Mouse (Mus musculus) cerebral cortex, adult 2 months (tissue): Measurements from ENCODE around the gene Gm11273.

ENCODE experiments used
- WGBS: fragments of 180-500 bp; shearing (Covaris S2); methylation state at CpG from one replicate; pipeline ENCODE4 v1.1.7; 2018; 5-methylcytosine and 5-hydroxymethylcytosine counted together

Gm11273 gene

DNA sequence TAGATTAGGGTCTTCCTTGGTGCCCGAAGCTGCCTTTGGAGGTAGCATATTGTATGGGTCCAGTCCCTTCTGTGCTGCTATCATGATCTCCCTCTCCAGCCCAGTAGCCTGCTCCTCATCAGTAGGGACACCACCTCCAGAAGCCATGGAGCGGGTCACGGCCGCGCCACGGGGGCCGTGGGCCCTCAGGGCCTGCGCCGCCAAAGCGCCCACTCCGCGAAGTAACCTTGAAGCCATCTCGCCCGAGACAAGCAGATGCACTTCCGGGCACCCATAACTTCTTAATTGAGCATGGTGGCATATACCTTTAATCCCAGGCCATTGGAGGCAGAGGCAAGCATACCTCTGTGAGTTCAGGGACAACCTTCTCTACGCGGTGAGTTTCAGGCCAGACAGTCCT lies at the start of gene Gm11273:
Gene Gm11273, minus strand, starts transcription at position 237 of the 400 bp plus-strand sequence.
- 96% methylated on average over 17 of the region's 17 CpGs for WGBS

DNA sequence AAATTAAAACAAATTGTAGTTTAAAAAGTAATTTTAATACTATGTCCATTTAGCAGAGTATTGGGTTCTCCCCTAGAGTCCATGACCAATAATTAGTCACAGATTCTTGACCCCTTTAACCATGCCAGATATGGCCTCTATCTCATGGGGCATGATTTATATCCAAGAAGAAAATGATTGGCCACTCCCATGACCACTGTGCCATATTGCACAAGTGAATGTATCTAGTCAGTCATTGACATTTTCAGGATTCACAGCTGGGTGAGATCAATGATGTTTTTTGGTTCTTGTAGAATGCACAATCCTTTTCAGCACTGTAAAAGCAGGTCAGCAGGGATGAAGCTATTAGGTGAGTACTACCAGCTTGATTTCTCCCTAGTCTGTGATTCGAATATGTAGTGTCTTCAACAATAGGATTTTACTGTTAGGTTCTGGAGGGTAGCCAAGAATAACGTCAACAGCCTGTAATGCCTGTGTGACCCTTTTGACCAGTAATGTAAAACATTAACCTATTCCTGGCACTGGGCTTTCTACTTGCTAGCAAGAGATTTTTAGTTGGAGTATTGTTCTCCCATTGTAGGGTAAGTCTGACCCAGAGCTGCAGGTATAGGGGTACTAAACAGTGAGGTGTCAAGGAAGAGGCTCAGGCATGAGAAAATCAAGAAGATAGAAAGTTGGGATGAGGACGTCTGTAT lies 49.3 kb upstream of the Gm11273 start:
- 47% methylated on average over 3 of the region's 3 CpGs for WGBS

DNA sequence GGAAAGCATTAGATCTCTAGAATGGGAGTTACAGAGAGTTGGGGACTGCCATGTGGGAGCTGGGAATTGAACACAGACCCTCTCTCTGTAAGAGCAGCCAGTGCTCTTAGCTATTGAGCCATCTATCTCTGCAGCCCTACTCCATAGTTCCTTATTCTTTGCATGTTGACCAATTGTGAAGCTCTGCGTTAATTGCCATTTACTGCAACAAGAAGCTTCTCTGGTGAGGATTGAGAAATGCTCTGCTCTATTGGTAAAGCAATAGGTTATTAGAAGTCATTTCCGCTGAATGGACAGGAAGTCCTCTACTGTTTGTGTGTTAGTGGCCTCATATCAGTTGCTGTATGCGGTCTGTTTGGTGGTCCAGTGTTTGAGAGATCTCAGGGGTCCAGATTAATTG lies 48.3 kb upstream of the Gm11273 start:
- 87% methylated on average over 3 of the region's 3 CpGs for WGBS

DNA sequence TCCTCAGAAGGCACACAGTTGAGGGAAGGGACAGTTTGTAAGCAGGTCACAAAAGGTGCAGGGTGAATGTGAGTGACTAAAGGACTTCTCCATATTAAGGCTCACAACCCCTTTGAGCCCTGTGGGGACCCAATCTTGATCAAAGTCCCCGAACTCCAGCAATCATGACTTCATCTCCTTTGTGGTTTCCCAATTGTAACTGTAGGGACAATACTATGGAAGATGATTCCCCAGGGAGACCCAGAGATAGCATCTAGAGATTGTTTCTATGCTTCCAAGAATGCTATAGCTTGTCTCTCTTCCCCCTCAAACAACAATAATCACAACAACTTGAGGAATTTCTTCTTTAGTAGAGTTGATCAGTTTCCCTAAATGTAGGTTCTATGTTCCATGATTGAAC lies 41.5 kb upstream of the Gm11273 start, which contains the start of gene Olfr1366:
Gene Olfr1366, minus strand, starts transcription at position 101 of the 400 bp plus-strand sequence.
- WGBS: 72% methylated on average over 1 of the region's 1 CpGs

DNA sequence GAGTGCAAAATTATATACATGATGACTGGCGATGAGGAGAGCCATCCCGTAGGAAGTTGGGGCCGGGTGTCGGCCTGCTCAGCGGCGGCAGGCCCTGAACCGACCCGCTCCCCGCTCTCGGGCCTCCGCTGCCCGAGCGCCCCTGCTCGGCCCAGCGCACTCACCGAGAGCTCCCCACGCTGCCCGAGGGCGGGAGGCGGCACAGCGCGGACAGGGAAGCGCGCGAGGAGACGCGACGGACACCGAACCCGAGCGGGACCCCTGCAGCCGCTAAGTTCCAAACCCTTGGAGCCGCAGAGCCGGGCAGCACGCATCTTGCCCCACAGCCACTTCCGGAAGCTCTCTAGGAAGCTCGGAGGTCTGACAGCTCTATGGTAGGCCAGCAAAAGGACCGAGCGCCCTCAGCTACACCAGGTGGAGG lies 29.6 kb upstream of the Gm11273 start, which contains the start of gene Zkscan8:
Gene Zkscan8, minus strand, starts transcription at position 340 of the 421 bp plus-strand sequence.
- under 1% methylated on average over 39 of the region's 39 CpGs for WGBS

DNA sequence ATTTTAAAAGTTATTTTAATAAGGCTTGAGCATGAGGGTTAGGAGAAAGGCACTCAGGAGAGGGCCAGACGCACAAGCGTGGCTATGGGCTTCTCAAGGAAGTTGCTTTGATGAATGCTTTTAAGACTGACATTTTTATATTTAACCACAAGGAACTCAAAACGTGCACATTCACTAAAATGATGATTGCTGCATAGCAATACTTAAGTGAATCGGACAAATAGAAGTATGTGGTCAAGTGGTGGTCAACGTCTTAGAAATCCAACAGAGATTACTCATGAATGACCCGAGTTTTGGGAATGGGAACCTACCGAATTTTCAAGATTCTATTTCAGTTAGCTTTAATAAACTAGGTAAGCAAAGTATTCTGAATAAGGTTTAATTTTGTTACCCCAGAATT lies 28.9 kb upstream of the Gm11273 start:
- WGBS: 43% methylated on average over 7 of the region's 7 CpGs

DNA sequence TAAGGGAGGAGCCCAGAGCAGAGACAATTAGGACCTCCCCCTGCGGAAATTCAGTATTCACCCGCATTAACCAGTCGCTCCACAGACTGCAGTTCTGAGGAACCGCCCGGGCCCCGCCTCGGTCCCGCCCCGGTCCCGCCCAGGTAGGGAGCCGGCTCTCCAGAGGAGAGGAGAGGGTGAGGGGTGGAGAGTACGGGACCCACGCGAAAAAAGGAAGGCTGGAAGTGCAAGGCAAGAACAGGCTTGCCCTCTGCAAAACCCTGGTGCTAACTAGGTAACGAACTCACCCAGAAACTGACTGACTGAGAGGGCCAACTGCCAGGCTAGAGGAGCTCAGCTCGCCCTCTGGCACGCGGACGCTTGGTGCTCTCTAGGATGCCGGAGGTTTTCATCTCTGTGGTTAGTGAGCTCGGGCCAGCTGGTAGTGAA lies 5.0 kb upstream of the Gm11273 start:
- 0% methylated on average over 21 of the region's 21 CpGs for WGBS

DNA sequence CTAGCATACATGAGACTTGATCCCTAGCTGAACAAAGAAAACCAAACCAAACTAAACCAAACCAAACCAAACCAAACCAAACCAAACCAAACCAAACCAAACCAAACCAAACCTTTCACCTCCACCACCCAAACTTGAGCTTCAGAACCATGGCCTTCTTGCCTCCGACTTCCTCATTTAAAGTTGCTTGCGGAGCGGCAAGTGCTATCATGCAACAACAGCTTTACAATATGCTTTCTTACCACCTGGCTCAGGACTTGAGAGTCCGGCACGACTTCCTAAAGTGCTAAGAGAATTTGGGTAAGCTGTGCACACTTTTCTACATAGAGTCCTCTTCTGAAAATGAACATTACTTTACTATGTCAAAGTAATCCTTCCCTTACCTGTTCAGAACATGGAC lies 1.1 kb upstream of the Gm11273 start:
- WGBS: 91% methylated on average over 5 of the region's 5 CpGs

DNA sequence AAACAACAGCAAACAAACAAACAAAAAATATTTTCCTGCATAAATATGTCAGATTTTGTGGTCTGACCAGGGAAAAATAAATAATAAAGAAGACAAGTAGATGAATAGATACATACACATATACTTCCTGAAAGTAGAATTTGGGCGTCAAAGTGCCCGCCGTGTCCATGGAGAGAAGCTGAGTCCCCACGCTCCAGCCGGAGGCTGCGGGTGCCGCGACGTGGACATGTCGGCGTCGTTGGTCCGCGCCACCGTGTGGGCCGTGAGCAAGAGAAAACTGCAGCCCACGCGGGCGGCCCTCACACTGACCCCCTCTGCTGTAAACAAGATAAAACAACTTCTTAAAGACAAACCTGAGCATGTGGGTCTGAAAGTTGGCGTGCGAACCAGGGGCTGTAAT lies 6.1 kb downstream of the Gm11273 start, which contains the start of gene AK157302:
Gene AK157302, plus strand, starts transcription at position 144 of the 400 bp plus-strand sequence.
- 96% methylated on average over 21 of the region's 21 CpGs for WGBS

DNA sequence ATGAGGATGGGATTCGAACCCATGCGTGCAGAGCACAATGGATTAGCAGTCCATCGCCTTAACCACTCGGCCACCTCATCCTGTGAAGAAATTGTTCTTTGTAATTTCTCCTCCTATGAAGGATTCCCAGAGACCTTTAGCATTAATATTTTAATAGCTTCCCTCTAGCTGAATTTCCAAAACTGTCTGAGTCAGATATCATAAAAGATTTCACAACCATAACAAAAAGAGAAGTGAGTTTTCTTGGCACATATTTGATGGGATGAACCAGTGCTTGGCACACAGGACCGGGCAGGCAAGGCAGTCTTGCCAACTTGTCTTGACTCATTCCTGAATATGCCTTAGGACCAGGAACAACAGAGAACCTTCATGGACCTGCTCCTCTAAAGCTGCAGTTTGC lies 8.4 kb downstream of the Gm11273 start:
- WGBS: 93% methylated on average over 5 of the region's 5 CpGs

DNA sequence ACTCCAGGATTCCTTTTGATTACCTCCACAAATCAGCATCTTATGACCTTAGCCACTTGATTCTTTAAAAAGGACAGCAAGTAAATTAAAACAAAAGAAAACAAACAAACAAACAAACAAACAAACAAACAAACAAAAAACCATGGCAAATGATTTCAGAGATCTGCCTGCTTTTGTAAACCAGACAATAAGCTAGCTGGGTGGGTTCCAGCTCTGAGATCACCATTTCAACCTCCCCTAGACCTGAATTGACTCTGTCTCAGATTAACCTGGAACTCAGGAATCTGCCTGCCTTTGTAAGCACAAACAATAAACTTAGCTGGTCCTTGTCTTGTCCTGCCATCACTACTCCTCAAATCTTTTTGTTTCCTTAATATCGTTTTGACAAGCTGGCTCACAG lies 14.3 kb downstream of the Gm11273 start:
- WGBS: 89% methylated on average over 1 of the region's 1 CpGs

DNA sequence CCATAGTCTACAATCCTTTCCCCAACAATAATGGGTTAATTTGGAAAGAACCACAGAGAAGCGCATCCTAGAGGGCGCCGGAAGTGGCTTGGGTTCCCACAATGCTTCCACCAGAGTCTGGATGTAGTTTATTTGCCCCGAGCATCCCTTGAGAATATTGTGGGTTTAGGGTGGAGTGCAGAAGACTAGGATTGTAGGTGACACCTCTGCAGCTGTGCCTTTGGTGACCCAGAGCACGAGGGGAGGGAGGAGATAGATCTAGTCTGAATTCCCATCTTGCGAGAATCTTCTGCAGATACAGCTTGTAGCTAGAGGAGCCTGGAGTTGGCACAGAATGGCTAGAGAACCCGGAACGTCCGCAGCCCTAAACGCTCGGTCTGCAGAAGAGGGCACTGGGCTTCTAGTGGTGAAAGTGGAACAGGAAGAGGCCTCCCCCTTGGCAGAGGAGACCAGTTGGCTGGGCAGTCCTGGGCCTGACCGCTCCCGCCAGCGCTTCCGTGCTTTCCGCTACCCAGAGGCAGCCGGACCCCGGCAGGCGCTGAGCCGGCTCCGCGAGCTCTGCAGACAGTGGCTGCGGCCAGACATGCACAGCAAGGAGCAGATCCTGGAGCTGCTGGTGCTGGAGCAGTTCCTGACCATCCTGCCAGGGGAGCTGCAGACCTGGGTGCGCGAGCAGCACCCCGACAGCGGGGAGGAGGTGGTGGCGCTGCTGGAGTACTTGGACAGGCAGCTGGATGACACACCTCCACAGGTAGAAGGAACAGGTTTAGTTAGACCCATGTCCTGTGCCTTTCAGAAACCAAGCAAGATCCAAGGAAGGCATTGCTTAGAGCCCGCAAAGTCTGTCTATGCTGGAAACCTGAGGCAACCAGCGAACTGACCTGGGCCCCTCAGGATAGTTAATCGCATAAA lies 22.2 kb downstream of the Gm11273 start, which contains the start of the genes Zkscan4 and Gm10065:
Gene Zkscan4, plus strand, starts transcription at position 149 of the 912 bp plus-strand sequence.
Gene Gm10065, minus strand, starts transcription at position 683 of the 912 bp plus-strand sequence.
- 4% methylated on average over 31 of the region's 31 CpGs for WGBS

DNA sequence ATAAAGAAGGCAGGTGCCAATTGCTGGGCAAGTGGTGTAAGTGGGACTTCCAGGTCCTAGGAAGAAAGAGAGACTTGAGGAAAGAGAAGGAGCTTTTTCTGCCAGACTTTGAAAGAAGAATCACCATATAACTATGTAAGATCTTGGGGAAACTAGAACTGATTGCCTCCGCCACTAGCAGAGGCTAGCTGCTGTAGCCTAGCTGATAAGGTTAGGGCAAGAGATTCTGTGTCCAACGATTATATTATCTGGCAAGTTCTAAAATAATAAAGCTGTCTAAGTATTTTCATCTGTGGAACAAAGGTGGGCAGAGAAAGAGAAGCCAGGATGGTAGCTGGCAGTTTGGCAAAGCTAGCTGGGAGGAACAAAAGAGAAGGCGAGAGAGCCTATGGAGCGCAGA lies 28.8 kb downstream of the Gm11273 start:
- 40% methylated on average over 4 of the region's 4 CpGs for WGBS

DNA sequence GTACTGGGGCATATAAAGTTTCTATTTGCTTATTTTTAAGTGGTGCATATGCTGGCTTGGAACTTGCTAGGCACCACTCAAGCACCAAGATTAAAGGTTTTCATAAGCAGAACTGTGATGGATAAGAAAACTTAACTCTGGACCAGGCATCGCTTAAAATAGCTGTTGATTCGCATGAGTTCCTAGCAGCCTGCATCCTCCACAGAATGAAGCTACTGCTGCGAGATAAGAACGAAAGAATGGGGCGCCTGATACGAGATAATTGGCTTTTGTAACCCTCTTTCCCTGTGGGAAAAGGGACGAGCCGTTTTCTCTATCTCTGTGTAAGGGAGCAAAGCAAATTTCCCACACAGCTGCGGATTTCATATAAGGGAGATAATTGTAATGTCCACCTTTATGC lies 32.1 kb downstream of the Gm11273 start:
- 23% methylated on average over 9 of the region's 9 CpGs for WGBS

DNA sequence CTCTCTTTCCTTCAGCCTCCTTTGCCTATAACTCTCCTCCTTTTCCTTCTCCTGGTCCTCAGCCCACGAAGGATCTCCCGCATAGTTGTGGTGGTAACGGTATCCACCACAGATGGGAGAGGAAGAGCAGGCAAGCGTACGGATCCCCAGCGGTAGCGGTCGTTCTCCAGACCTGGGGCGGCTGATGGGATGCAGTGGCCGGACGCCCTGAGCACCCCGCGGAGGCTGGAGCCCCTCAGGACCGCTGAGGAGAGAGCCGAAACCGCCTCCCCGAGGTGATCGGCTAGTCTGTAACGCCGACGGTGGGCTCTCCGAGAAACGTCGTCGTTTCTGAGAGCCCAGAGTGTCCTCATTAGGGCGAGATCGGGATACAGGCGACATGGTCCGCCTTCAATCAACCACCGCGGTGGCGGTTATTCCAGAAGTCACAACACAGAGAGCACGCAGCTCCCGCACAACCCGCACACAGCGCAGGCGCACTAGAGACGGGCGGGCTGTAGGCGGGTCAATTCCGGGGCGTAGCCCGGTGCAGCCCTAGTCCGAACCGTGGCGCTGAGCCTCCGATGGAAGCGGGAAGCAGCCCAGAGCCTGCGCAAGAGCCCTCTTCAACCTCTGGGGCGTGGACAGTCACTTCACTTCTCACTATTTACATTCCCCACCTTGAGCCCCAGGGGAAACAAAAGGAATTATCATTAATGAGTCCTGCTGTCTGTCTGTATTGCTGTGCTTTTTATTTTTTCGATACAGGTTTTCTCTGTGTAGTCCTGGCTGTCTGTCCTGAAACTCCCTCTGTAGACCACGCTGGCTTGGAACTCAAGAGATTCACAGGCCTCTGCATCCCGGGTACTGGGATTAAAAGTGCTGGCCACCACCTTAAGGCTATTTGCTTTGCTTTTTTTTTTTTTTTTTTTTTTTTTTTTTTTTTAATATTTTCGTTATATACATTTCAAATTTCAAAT lies 32.9 kb downstream of the Gm11273 start, which contains the start of gene Nkapl:
Gene Nkapl, minus strand, starts transcription at position 449 of the 959 bp plus-strand sequence.
- under 1% methylated on average over 54 of the region's 54 CpGs for WGBS

DNA sequence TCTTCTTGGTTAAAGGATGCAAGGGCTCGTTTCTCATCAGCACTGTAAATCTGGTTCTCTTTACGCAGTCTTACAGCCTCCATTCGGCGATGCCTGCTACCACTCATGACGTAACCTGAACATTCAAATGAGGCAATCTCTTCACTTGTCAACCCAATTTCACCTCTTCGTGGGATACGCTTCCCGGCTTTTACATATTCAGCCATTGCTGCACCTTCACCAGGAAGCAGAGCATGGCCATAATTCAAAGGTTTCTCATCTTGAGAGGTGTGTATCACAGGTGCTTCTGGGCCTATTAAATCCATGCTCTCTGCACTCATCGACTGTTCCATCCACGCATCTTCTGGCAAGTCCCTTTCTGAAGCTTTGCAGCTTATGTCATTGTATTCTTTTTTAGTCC lies 33.9 kb downstream of the Gm11273 start:
- WGBS: 85% methylated on average over 10 of the region's 10 CpGs

DNA sequence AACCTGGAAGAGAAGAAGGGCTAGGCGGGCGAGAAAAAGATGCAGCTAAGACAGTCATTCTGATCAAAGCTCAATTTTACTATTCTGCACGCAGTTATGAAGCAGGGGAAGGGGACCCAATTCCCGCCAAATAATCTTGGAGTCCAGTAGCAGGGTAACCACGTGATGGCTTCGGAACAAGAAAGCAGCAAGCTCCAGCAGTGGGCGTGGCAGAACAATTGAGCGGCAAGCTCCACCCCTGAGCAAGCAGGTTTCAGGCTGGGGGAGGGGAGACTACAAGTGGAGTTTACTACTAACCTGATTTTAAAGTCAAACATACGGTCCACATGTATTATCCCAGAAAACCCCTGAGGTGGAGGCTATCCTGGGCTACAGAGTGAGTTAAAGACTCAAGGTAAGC lies 38.7 kb downstream of the Gm11273 start:
- 55% methylated on average over 9 of the region's 9 CpGs for WGBS

DNA sequence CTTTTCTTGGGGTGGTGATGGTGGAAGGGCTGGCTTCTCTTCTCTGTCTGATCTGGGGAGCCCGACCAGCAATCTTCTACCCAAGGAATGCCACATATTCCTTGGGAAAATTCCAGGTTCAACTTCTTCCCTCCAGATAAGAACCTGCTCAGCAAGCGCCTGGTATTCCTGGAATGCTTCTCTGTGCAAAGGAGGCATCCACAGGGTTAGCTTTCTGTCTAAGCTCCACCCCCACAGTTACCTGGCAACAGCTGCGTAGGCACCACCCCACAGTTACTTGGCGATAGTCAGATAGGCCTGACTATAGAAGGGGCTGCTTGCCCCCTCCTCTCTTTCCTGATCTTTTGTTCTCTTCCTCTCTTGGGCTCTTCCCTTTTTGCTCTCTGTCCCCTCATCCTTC lies 44.9 kb downstream of the Gm11273 start:
- 28% methylated on average over 4 of the region's 4 CpGs for WGBS

DNA sequence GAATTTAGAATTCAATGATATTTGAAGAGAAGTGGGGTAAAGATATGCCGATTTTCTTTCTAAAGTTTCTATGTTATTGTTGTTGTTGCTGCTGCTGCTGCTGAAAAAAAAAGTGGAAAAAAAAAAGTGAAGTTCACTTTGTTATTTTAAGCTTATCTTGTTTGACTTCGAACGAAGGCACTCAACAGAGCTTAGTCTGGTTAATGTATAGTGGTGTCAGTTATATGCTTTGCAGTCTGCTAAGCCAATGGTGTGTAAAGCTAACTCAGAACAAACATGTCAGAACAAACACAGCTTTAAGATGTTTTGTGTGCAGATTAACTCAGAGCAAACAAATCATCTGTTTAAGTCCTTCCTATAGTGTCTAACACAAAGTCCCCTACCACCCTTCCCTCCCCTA lies 47.1 kb downstream of the Gm11273 start:
- WGBS: 88% methylated on average over 3 of the region's 3 CpGs

DNA sequence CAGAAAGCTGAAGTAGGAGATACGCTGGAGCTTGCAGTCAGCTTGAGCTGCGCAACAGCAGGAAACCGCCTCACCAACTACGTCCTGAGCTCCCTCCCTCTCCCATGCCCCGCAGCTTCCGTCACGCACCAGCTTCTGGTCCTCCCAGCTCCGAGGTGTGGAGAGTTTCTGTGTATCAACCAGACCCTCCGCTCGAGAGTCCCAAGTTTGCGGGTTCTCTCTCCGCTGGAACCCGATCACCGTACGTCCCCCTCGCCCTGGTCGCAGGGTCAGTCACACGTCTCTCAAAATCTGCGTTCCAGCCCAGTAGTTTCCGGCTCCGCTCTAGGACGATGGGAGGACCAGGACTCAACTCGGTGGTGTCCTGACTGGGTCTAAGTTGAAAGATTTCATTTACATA lies 47.8 kb downstream of the Gm11273 start, which contains the start of gene Zscan26:
Gene Zscan26, minus strand, starts transcription at position 282 of the 400 bp plus-strand sequence.
- under 1% methylated on average over 23 of the region's 23 CpGs for WGBS

DNA sequence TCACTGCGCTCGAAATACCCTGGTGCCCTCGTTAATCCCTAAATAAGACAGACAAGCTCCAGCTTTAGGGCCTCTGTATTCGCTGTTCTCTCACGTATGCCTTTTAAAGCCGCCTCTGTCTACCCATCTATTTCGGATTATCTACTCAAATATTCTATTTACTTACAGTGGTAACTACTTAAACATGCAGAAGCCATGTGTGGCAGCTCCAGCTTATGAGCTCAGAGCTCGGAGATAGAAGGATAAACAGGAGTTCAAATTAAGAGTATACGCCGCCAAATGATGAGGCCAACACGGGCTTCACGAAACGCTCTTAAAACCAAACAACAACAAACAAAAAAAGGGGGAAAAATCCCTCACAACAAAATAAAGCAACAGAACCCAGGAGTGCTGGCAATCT lies 48.2 kb downstream of the Gm11273 start:
- under 1% methylated on average over 13 of the region's 13 CpGs for WGBS
